In the genomic region with DNA sequence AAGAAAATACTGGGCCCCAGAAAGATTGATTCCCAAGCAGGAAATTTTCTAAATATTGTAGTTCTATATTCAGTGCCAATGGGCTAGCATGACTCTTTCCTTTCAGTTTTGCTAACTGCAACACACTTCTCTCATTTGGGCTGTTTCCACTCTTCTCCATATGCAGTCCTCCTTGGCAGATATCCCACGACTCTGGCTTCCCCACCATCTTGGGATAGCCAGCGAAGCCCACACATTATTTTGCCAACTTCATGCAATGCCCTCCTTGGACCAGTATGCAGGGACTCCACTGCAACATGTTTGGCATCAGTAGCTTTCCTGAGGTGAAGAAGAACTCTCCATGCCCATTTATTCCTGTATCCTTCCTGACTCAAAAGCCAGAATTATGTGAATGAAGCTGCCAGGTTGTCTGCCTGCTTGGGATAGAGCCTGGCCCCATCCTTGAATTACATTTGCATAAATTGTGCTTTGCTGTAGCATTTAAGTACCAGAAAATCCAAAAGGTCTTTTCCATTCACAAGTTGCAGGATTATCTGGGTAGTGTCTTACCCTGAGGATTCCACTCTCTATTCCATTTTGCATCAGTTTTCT, we compare ENCODE assay signal across 12 mouse cellular contexts.
"Had no signal": no experiment of that assay in that cellular context is flagged by ENCODE, and none has a peak within 500 bp of the region (broad histone marks: within the 10 kb centered on the region; RNA-seq: fewer than 3 reads in every experiment).

No protein-coding gene starts in this region.

- H3K4me2 ChIP-seq: limb, embryonic 13.5 days; midbrain, embryonic 12.5 days; neural tube, embryonic 13.5 days had no signal

- H3K4me3 ChIP-seq: limb, embryonic 13.5 days; midbrain, embryonic 12.5 days; neural tube, embryonic 13.5 days had no signal

- H3K27ac ChIP-seq: limb, embryonic 13.5 days; liver, embryonic 14.5 days; midbrain, embryonic 12.5 days; neural tube, embryonic 13.5 days had no signal

- H3K27me3 ChIP-seq: limb, embryonic 13.5 days; midbrain, embryonic 12.5 days; neural tube, embryonic 13.5 days had no signal

- H3K9ac ChIP-seq: limb, embryonic 13.5 days; liver, embryonic 14.5 days; midbrain, embryonic 12.5 days; neural tube, embryonic 13.5 days had no signal

- H3K36me3 ChIP-seq: limb, embryonic 13.5 days; midbrain, embryonic 12.5 days; neural tube, embryonic 13.5 days had no signal

- DNase-seq: kidney, postnatal 10 days; left cerebral cortex, postnatal 4 days; lung, adult 18-20 months; retina, postnatal 1 day; spleen, adult 18-20 months; thymus, adult 18-20 months; thymus, postnatal 14 days had no signal

- H3K9me3 ChIP-seq: limb, embryonic 13.5 days; midbrain, embryonic 12.5 days; neural tube, embryonic 13.5 days had no signal

- H3K4me1 ChIP-seq: limb, embryonic 13.5 days; midbrain, embryonic 12.5 days; neural tube, embryonic 13.5 days had no signal

- ATAC-seq: midbrain, embryonic 16.5 days had no signal
